Mouse (Mus musculus): ENCODE measurements around the gene C1qtnf6. TPM values are rescaled to one million over a fixed set of nuclear protein-coding genes. Genes with fewer than 3 reads are reported as not detected.

C1qtnf6 gene
- polyA plus RNA-seq, 1 experiment from 2014 or later: 22.9 TPM

DNA sequence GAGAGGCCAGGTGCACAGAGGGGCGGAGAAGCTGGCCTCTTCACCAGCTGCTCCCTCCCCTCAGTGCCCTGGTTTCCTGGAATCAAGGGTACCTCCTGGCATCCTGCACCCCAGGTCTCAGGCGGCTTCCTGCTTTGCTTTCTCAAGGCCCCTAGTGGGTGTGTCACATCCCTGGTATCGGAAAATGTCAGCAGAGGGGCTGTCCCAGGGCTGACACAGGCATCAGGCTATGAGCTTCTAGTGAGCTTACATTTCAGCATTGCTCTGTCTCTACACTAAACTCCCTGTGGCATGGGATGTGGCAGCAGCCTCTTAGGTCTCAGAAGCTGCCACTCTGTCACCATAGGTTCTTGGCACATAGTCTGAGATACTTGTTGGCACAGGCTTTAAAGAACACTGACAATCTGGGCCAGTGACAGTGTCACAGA is 55.6 kb downstream of the C1qtnf6 start:
- H3K9ac ChIP-seq: no peak overlapping the region
- no peak for ATAC-seq (ENCODE audit: insufficient number of reproducible peaks, insufficient read depth, low FRiP score, low TSS enrichment)
- H3K9me3 ChIP-seq: no peaks in the 10 kb centered on the region
- no peak overlapping the region for H3K4me2 ChIP-seq (replicated peaks)
- H3K27ac ChIP-seq: no peak overlapping the region
- 65% methylated on average over 3 of the region's 3 CpGs for WGBS
- 0 out of 2 replicates have a peak, but pooled peaks cover 2% of the 10 kb centered on the region for H3K4me1 ChIP-seq
- no peak overlapping the region for H3K4me3 ChIP-seq
- no peaks in the 10 kb centered on the region for H3K36me3 ChIP-seq
- H3K27me3 ChIP-seq: 0 out of 2 replicates have a peak, but pooled peaks cover 4% of the 10 kb centered on the region

DNA sequence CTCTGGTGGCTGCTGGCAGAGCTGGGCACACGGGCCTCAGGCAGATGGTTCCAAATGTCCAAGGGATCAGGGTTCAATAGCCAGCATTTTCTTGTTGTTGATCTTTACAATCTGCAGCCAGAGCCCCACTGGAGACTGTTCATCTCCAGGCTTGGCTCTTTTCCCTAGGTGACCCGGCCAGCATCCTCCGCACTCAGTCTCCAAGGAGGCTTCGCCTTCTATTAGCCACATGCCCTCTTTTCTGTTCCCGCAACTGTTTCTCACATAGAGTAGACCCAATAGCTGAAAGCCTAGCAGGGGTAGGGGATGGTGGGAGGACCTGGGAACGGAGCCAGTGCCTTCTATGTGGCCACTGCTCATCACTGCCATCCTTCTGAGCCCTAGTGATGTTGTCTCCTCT is 57.8 kb downstream of the C1qtnf6 start:
- Histone ChIP-seq H3K27me3 (0 out of 2 replicates have a peak, but pooled peaks cover 4% of the 10 kb centered on the region), H3K4me1 (0 out of 2 replicates have a peak, but pooled peaks cover 2% of the 10 kb centered on the region), H3K36me3 (no peaks in the 10 kb centered on the region), H3K9ac (no peak overlapping the region), H3K4me2 (replicated peaks) (no peak overlapping the region), H3K27ac (no peak overlapping the region), H3K9me3 (no peaks in the 10 kb centered on the region), H3K4me3 (no peak overlapping the region)
- WGBS: 78% methylated on average over 6 of the region's 6 CpGs
- no peak for ATAC-seq (ENCODE audit: insufficient number of reproducible peaks, insufficient read depth, low FRiP score, low TSS enrichment)

Other genes starting within 250 kb of the C1qtnf6 start
- 0.31 and 0.35 TPM in 2 replicates for gene Csf2rb2, start 225.7 kb downstream of the C1qtnf6 start, polyA plus RNA-seq (2016; fragmentation: Nextera tagmentation; extraction: Ambion mirVana)
- 1.1 and 2.3 TPM in 2 replicates for gene Csf2rb, start 205.7 kb downstream of the C1qtnf6 start, polyA plus RNA-seq (2016; fragmentation: Nextera tagmentation; extraction: Ambion mirVana)
- not detected in 2 replicates for gene Tex33, start 135.5 kb downstream of the C1qtnf6 start, polyA plus RNA-seq (2016; fragmentation: Nextera tagmentation; extraction: Ambion mirVana)
- 10.1 and 11.9 TPM in 2 replicates for gene Tst, start 125.5 kb downstream of the C1qtnf6 start, polyA plus RNA-seq (2016; fragmentation: Nextera tagmentation; extraction: Ambion mirVana)
- 1.6 and 2.1 TPM in 2 replicates for gene Mpst, start 125.0 kb downstream of the C1qtnf6 start, polyA plus RNA-seq (2016; fragmentation: Nextera tagmentation; extraction: Ambion mirVana)
- gene Kctd17, start 102.9 kb downstream of the C1qtnf6 start, polyA plus RNA-seq (2016; fragmentation: Nextera tagmentation; extraction: Ambion mirVana): 56.1 and 58.9 TPM in 2 replicates
- 0.66 and 1.4 TPM in 2 replicates for gene Tmprss6, start 62.8 kb downstream of the C1qtnf6 start, polyA plus RNA-seq (2016; fragmentation: Nextera tagmentation; extraction: Ambion mirVana)
- 0.06 and 0.09 TPM in 2 replicates for gene Il2rb, start 36.1 kb downstream of the C1qtnf6 start, polyA plus RNA-seq (2016; fragmentation: Nextera tagmentation; extraction: Ambion mirVana)
- gene Sstr3, start 13.3 kb upstream of the C1qtnf6 start, polyA plus RNA-seq (2016; fragmentation: Nextera tagmentation; extraction: Ambion mirVana): not detected in 2 replicates
- 7.6 TPM in 2 replicates for gene Rac2, start 41.4 kb upstream of the C1qtnf6 start, polyA plus RNA-seq (2016; fragmentation: Nextera tagmentation; extraction: Ambion mirVana)
- gene Cyth4, start 65.6 kb upstream of the C1qtnf6 start, polyA plus RNA-seq (2016; fragmentation: Nextera tagmentation; extraction: Ambion mirVana): 5.3 and 6.6 TPM in 2 replicates
- 0.06 and 0.19 TPM in 2 replicates for gene Elfn2, start 187.4 kb upstream of the C1qtnf6 start, polyA plus RNA-seq (2016; fragmentation: Nextera tagmentation; extraction: Ambion mirVana)
- gene Mfng, start 242.1 kb upstream of the C1qtnf6 start, polyA plus RNA-seq (2016; fragmentation: Nextera tagmentation; extraction: Ambion mirVana): 29.1 and 29.3 TPM in 2 replicates

All from embryonic facial prominence, embryonic 12.5 days (tissue).